Mouse (Mus musculus) lung, adult 2 months (tissue): ENCODE data around the gene Kit.

Source experiments
- CTCF ChIP-seq: fragments of 200-500 bp; IDR thresholded peaks from 2 replicates; pipeline ENCODE4 v1.5.1; 2011; ENCODE audit warnings: mild to moderate bottlenecking, low read length, control low read depth; ENCODE audit not compliant: insufficient read depth
- POLR2A ChIP-seq: fragments of 200-500 bp; IDR thresholded peaks from 2 replicates; pipeline ENCODE4 v1.6.1; 2011; ENCODE audit warnings: low read depth, mild to moderate bottlenecking, control low read depth, low read length, borderline replicate concordance; ENCODE audit errors: extremely low read depth

GRCm38 (mm10) chr5:75598491-75598890, 23.8 kb downstream of the Kit start:
- TF ChIP-seq CTCF (no peak), POLR2A (no peak)
